Comparison of ENCODE assay signal across 9 mouse cellular contexts in the genomic region with DNA sequence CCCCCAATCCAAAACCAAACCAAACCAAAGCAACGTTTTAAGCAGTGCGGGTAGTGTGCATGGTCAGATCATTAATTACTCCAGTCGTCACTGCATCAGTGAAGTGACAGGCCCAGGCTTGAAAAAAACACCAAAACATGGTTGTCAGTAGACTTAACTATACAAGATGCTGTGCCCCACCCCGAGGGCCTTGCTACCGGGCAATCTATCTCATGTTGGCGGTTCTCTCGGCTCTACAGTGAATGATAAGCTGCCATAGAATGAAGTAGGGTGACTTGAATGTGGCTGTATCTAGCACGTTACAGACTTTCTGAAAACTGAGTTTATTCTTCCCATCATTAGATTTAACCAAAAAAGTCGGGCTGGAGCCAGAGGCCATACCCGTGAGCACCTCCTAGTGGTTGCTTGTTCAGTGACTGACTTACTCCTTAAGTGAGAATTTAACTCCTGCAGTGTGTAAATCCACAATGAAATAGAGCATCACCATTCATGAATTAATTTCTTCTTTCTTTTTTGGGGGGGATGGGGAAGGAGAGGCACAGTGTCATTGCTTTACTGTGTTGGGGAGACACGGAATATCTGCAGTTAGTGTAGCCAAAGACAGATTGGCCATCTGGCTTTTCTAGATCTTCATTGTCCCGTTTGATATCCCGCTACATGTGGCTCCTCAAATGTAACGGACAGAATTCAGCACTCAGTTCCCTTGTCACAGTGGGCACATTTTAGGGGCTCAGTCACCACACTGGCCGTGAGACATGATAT.
DNase-seq lines count a peak whose midpoint lies in the region; ATAC-seq and TF ChIP-seq lines count a peak whose summit lies in the region.
"Had no signal": no experiment of that assay in that cellular context is flagged by ENCODE, and none has a peak within 500 bp of the region (broad histone marks: within the 10 kb centered on the region; RNA-seq: fewer than 3 reads in every experiment).

No protein-coding gene starts in this region.

- H3K36me3 ChIP-seq in hindbrain, postnatal 0 days (ENCODE audit: insufficient read depth, low read length), result no peaks in the 10 kb centered on the region
- H3K36me3 ChIP-seq in hindbrain, embryonic 12.5 days, result 0 out of 2 replicates have a peak, but pooled peaks cover under 1% of the 10 kb centered on the region
- peaks cover 0 to 3% of the 10 kb centered on the region in 2 experiments for H3K36me3 ChIP-seq in CH12.LX (replicated peaks in 1 of 2; ENCODE audit: control insufficient read depth in 1 of 2, insufficient read depth in 1 of 2, low read length in 1 of 2)
- H3K36me3 ChIP-seq: liver, embryonic 15.5 days had no signal

- H3K27me3 ChIP-seq in hindbrain, postnatal 0 days (ENCODE audit: insufficient read depth, low read length), result no peaks in the 10 kb centered on the region
- H3K27me3 ChIP-seq in hindbrain, embryonic 12.5 days, result no peaks in the 10 kb centered on the region
- H3K27me3 ChIP-seq in CH12.LX (replicated peaks), result no peaks in the 10 kb centered on the region
- H3K27me3 ChIP-seq: liver, embryonic 15.5 days had no signal

- no peak for TF ChIP-seq POLR2A in CH12.LX (IDR thresholded peaks at IDR 0.05; ENCODE audit: low read depth, low read length)

- no peak for TF ChIP-seq EP300 in CH12.LX (IDR thresholded peaks at IDR 0.05; ENCODE audit: low read length)

- no peak overlapping the region for H3K4me2 ChIP-seq in hindbrain, postnatal 0 days (ENCODE audit: low read depth, low read length)
- no peak overlapping the region for H3K4me2 ChIP-seq in hindbrain, embryonic 12.5 days (replicated peaks)
- H3K4me2 ChIP-seq in CH12.LX (ENCODE audit: insufficient read depth, low read depth, poor library complexity, severe bottlenecking), result no peak overlapping the region
- H3K4me2 ChIP-seq: liver, embryonic 15.5 days had no signal

- in situ Hi-C loops in CH12.LX (cut with MboI; ENCODE audit: low pct_ligation_motif_present, low pct_unique_long_range_greater_than_20kb, low sequenced_read_pairs), result no loop called here

- H3K9ac ChIP-seq in hindbrain, postnatal 0 days (replicated peaks; ENCODE audit: low read length), result no peak overlapping the region
- no peak overlapping the region for H3K9ac ChIP-seq in hindbrain, embryonic 12.5 days
- no peak overlapping the region for H3K9ac ChIP-seq in CH12.LX (ENCODE audit: insufficient read depth, low read depth)
- H3K9ac ChIP-seq: liver, embryonic 15.5 days had no signal

- H3K4me1 ChIP-seq in hindbrain, postnatal 0 days (ENCODE audit: insufficient read depth, low read length), result no peaks in the 10 kb centered on the region
- H3K4me1 ChIP-seq in hindbrain, embryonic 12.5 days, result no peaks in the 10 kb centered on the region
- peaks cover 0 to 4% of the 10 kb centered on the region in 2 experiments; a peak in 2 of 4 replicates for H3K4me1 ChIP-seq in CH12.LX (ENCODE audit: control insufficient read depth in 1 of 2, insufficient read depth in 2 of 2)

- TF ChIP-seq CTCF in hindbrain, postnatal 0 days (IDR thresholded peaks at IDR 0.05; ENCODE audit: low read depth), result peak; percentile 61
- peak; percentile 69 to 87 for TF ChIP-seq CTCF in CH12.LX (conservative IDR thresholded peaks at IDR 0.05 in 1 of 2, IDR thresholded peaks at IDR 0.05 in 1 of 2; ENCODE audit: low read depth in 2 of 2, low read length in 2 of 2)

- no peak for ATAC-seq in hindbrain, postnatal 0 days
- no peak for ATAC-seq in hindbrain, embryonic 12.5 days (ENCODE audit: low FRiP score)

- no peak overlapping the region for H3K27ac ChIP-seq in hindbrain, postnatal 0 days
- H3K27ac ChIP-seq in hindbrain, embryonic 12.5 days, result no peak overlapping the region
- H3K27ac ChIP-seq in CH12.LX (ENCODE audit: insufficient read depth, low read depth), result no peak overlapping the region
- H3K27ac ChIP-seq: liver, embryonic 15.5 days had no signal

- H3K79me2 ChIP-seq in CH12.LX (replicated peaks; ENCODE audit: control insufficient read depth, extremely low read depth, insufficient read depth, poor library complexity, severe bottlenecking), result no peaks in the 10 kb centered on the region

- 66% methylated on average over 15 of the region's 15 CpGs for whole genome bisulfite sequencing in hindbrain, postnatal 0 days
- WGBS in hindbrain, embryonic 12.5 days, result 72% methylated on average over 15 of the region's 15 CpGs

- H3K9me3 ChIP-seq in hindbrain, postnatal 0 days (ENCODE audit: low read length), result no peaks in the 10 kb centered on the region
- no peaks in the 10 kb centered on the region for H3K9me3 ChIP-seq in hindbrain, embryonic 12.5 days (replicated peaks)
- no peaks in the 10 kb centered on the region for H3K9me3 ChIP-seq in CH12.LX (replicated peaks; ENCODE audit: low read length)
- H3K9me3 ChIP-seq: liver, embryonic 15.5 days had no signal

- peak; percentile 66 for TF ChIP-seq RAD21 in CH12.LX (IDR thresholded peaks at IDR 0.05; ENCODE audit: low read depth, low read length)

- peak; percentile 47 for DNase-seq in hindbrain, postnatal 0 days (ENCODE audit: low spot score)
- peak; percentile 54 for DNase-seq in CH12.LX (ENCODE audit: extremely low read depth)
- peak; percentile 47 for DNase-seq in embryo, embryonic 11 days
- peak; percentile 63 for DNase-seq in lung, postnatal 36 days
- no peak for DNase-seq in ovary, adult 18-20 months (ENCODE audit: low spot score)
- DNase-seq in right cerebral cortex, postnatal 10 days (ENCODE audit: low spot score in 2 of 2), result no peak
- no peak for DNase-seq in adrenal gland, adult 8-10 months

- no peak overlapping the region for H3K4me3 ChIP-seq in hindbrain, postnatal 0 days (ENCODE audit: low read length)
- no peak overlapping the region for H3K4me3 ChIP-seq in hindbrain, embryonic 12.5 days
- no peak overlapping the region for H3K4me3 ChIP-seq in CH12.LX (replicated peaks in 1 of 3; ENCODE audit: low read depth in 2 of 3, low read length in 2 of 3, poor library complexity in 1 of 3)
- H3K4me3 ChIP-seq: liver, embryonic 15.5 days had no signal

- dilution Hi-C loops in CH12.LX (cut with MboI; ENCODE audit: extremely low pct_ligation_motif_present, extremely low pct_unique_long_range_greater_than_20kb, low sequenced_read_pairs), result no loop called here

TF ChIP-seq in CH12.LX, 34 proteins besides CTCF, POLR2A, EP300 and RAD21:
- TF ChIP-seq ZMIZ1 (IDR thresholded peaks at IDR 0.05; ENCODE audit: low read depth, low read length), result no peak
- no peak for TF ChIP-seq GABPA (IDR thresholded peaks at IDR 0.05; ENCODE audit: insufficient replicate concordance, low read depth, low read length)
- TF ChIP-seq NELFE (IDR thresholded peaks at IDR 0.05; ENCODE audit: low read depth, low read length), result no peak
- TF ChIP-seq SMC3 (IDR thresholded peaks at IDR 0.05; ENCODE audit: low read depth, low read length), result peak; percentile 86
- no peak for TF ChIP-seq ETS1 (conservative IDR thresholded peaks at IDR 0.05; ENCODE audit: low read depth, low read length)
- TF ChIP-seq TCF12 (IDR thresholded peaks at IDR 0.05; ENCODE audit: low read depth, low read length), result no peak
- TF ChIP-seq MXI1 (IDR thresholded peaks at IDR 0.05; ENCODE audit: low read depth, low read length), result no peak

Comparison
In these comparisons a context has a peak if more than half of its experiments do, and no peak if none do; other contexts are left out.
1. DNase-seq: peak in hindbrain, postnatal 0 days (single experiment), CH12.LX (single experiment), embryo, embryonic 11 days (single experiment) and lung, postnatal 36 days (single experiment); none in ovary, adult 18-20 months (single experiment), right cerebral cortex, postnatal 10 days (0 of 2) and adrenal gland, adult 8-10 months (single experiment).